Mouse (Mus musculus): Measurements from ENCODE around the gene Rps26.

The Rps26 gene

DNA sequence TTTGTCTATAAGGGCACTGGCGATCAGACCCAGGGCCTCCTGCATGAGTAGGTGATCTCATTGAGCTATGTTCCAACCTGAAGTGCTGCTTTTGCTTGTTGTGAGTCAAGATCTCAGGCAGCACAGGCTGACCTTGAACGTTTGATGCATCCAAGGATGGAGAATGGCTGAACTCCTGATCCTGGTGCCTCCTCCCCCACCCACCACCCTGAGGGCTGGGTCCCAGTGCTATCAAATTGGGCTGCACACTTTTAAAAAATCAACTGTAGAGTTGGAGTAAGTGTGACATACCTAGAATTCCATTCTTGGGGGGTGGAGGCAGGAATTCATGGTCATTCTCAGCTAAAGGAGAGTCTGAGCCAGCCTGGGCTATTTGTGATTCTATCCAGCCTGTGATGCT lies 20.1 kb downstream of the Rps26 start:
- no peak for DNase-seq (ENCODE audit: low spot score in 2 of 2)

- no peak for DNase-seq (ENCODE audit: low spot score in 2 of 2)
These were observed 23.9 kb downstream of the Rps26 start for GRCm38 (mm10) chr10:128602470-128603128.

DNA sequence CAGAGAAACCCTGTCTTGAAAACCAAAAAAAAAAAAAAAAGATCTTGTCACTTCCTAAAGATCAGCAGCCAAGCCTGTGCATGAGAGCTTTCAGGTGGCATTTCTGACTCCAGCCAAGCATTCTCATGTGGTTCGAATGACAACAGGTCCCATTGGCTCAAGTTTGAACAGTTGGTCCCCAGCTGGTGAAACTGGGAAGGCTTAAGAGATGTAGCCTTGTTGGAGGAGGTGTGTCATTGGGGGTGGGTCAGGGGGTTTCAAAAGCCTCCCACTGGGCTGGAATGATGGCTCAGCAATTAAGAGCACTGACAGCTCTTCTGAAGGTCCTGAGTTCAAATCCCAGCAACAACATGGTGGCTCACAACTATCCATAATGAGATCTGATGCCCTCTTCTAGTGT lies 25.0 kb downstream of the Rps26 start:
- DNase-seq (ENCODE audit: low spot score in 2 of 2) = no peak

- no peak for DNase-seq (ENCODE audit: low spot score in 2 of 2)
These were observed 28.1 kb downstream of the Rps26 start for GRCm38 (mm10) chr10:128598476-128598875.

- DNase-seq (ENCODE audit: low spot score in 2 of 2) = no peak
These were observed 33.8 kb downstream of the Rps26 start for GRCm38 (mm10) chr10:128592797-128593196.

- DNase-seq (ENCODE audit: low spot score in 2 of 2) = no peak
These were observed 35.1 kb downstream of the Rps26 start for GRCm38 (mm10) chr10:128591436-128591835.

- no peak for DNase-seq (ENCODE audit: low spot score in 2 of 2)
These were observed 36.3 kb downstream of the Rps26 start for GRCm38 (mm10) chr10:128590193-128590690.

GRCm38 (mm10) chr10:128589464-128590192 lies 36.9 kb downstream of the Rps26 start, which contains the start of gene Erbb3:
TSS of gene Erbb3 (minus strand) at chr10:128589652.
- no peak for DNase-seq (ENCODE audit: low spot score in 2 of 2)

GRCm38 (mm10) chr10:128588775-128589463 lies 37.6 kb downstream of the Rps26 start:
- DNase-seq (ENCODE audit: low spot score in 2 of 2) = no peak

DNA sequence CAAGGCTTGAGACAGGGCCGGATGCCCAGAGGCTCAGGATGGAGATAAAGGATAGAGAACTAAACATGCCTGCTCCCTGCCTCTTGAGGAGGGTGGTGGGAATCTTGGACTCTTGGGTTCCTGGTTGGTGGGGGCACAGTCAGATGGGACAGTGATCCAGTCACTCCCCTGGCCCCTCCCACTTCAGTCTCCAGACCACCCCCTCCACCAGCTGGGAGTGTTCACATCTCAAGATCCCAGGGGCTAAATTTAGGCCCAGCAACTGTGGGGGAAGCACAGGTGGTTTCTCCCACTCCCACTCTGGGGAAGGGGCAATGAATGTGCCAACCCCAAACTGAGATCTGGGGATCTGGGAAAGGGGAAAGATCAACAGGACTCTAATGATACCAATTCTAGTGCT lies 38.4 kb downstream of the Rps26 start:
- no peak for DNase-seq (ENCODE audit: low spot score in 2 of 2)

GRCm38 (mm10) chr10:128587697-128588096 lies 38.9 kb downstream of the Rps26 start:
- DNase-seq (ENCODE audit: low spot score in 2 of 2) = no peak

GRCm38 (mm10) chr10:128587120-128587519 lies 39.4 kb downstream of the Rps26 start:
- no peak for DNase-seq (ENCODE audit: low spot score in 2 of 2)

DNA sequence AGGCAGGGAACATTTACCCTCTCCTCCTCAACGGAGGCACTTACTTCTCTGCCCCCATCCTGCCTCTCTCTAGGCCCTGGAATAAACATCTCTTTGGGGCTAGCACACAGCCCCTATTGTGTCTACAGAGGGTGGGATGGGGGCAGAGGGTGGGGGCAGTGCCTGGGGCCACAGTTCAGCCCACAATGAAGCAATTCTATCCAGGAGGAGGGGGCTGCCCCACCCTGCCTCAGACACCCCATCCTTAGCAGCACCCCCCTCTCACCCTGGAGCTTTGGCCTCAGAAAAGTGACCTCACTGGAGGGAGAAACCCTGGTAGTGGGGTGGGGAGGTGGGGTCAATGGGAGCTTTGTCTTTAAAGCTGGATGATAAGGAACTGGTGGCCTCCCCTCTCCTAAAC lies 40.0 kb downstream of the Rps26 start:
- no peak for DNase-seq (ENCODE audit: low spot score in 2 of 2)

- no peak for DNase-seq (ENCODE audit: low spot score in 2 of 2)
These were observed 42.2 kb downstream of the Rps26 start for GRCm38 (mm10) chr10:128584386-128584785.

- DNase-seq (ENCODE audit: low spot score in 2 of 2) = no peak
These were observed 42.9 kb downstream of the Rps26 start for GRCm38 (mm10) chr10:128583644-128584043.

GRCm38 (mm10) chr10:128579731-128580130 lies 46.8 kb downstream of the Rps26 start:
- no peak for DNase-seq (ENCODE audit: low spot score in 2 of 2)

- DNase-seq (ENCODE audit: low spot score in 2 of 2) = no peak
These were observed 47.2 kb downstream of the Rps26 start for GRCm38 (mm10) chr10:128579298-128579697.

DNA sequence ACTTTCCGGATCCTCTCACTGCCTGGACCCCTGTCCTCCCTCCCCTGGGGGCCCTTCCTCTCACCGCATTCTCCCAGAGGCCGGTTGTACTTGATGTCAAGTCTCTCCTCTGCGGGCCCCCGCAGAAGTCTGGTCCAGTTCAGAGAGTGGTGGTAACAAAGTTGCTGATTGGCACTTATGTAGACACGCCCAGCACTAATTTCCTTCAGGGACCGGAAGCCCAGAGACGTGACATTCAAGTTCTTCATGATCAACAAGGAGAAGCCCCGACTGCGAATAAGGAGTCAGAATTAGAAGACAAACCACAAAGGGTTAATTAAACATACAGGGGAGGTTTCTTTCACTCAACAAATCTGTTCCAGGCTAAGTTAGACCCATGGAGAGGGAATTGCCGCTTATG lies 48.2 kb downstream of the Rps26 start:
- DNase-seq (ENCODE audit: low spot score in 2 of 2) = no peak

- no peak for DNase-seq (ENCODE audit: low spot score in 2 of 2)
These were observed 51.5 kb downstream of the Rps26 start for GRCm38 (mm10) chr10:128575063-128575462.
